Mouse (Mus musculus): ENCODE measurements around the gene Ctu2.

- TF ChIP-seq CTCF (IDR thresholded peaks at IDR 0.05; ENCODE audit: low read depth, low read length): no peak
- no peak for TF ChIP-seq POLR2A (IDR thresholded peaks at IDR 0.05; ENCODE audit: extremely low read depth, insufficient read depth, low read length)
Observed at GRCm38 (mm10) chr8:122520611-122521010, 44.7 kb downstream of the Ctu2 start.
